Mouse (Mus musculus) midbrain, embryonic 14.5 days (tissue): ENCODE measurements at regions not wholly inside any gene's neighbourhood (a gene's known extent, or its start where the extent isn't known, plus 50 kb on each side); places are given as distances from the start of the nearest gene placed in this dataset.
A peak's percentile ranks its signal among the peaks of the same experiment; 100 is the strongest.
"Not testable (repeated sequence)": the region's sequence is repeated elsewhere in the genome, so short reads cannot be mapped to it uniquely, and the experiment has no call there.

ENCODE experiments used
- ATAC-seq: fragments of 200-750 bp; cut with Nextera tagmentation; 2 replicates; pipeline ENCODE4 v1.8.0; 2017; ENCODE audit warnings: moderate number of reproducible peaks, moderate library complexity; ENCODE audit not compliant: low FRiP score, low TSS enrichment
- DNase-seq: peaks from one replicate; pipeline ENCODE4 v3.0.0-alpha.2; 2015
- H3K27ac ChIP-seq: fragments of 300-500 bp; sonication (generic); replicated peaks from 2 replicates; pipeline ENCODE4 v1.5.1; 2014; ENCODE audit warnings: mild to moderate bottlenecking, low read depth, low read length, moderate library complexity
- H3K27me3 ChIP-seq: fragments of 300-500 bp; sonication (generic); 2 replicates; pipeline ENCODE4 v1.6.1; 2014; ENCODE audit warnings: low read length, control low read depth, mixed read lengths; ENCODE audit not compliant: control insufficient read depth, insufficient read depth
- H3K36me3 ChIP-seq: fragments of 300-500 bp; sonication (generic); 2 replicates; pipeline ENCODE4 v1.6.1; 2014; ENCODE audit warnings: low read length, control low read depth; ENCODE audit not compliant: control insufficient read depth, insufficient read depth
- H3K4me1 ChIP-seq: fragments of 300-500 bp; sonication (generic); 2 replicates; pipeline ENCODE4 v1.6.1; 2014; ENCODE audit warnings: mild to moderate bottlenecking, antibody characterized with exemption, low read length, control low read depth; ENCODE audit not compliant: control insufficient read depth, insufficient read depth
- H3K4me2 ChIP-seq: fragments of 300-500 bp; sonication (generic); 2 replicates; pipeline ENCODE4 v1.6.1; 2014; ENCODE audit warnings: mild to moderate bottlenecking, low read length, moderate library complexity
- H3K4me3 ChIP-seq: fragments of 300-500 bp; sonication (generic); replicated peaks from 2 replicates; pipeline ENCODE4 v1.5.1; 2014; ENCODE audit warnings: low read depth, low read length
- H3K9ac ChIP-seq: fragments of 300-500 bp; sonication (generic); replicated peaks from 2 replicates; pipeline ENCODE4 v1.6.1; 2014; ENCODE audit warnings: mild to moderate bottlenecking, low read length, moderate library complexity
- H3K9me3 ChIP-seq: fragments of 300-500 bp; sonication (generic); 2 replicates; pipeline ENCODE4 v1.6.1; 2016; ENCODE audit warnings: low read length, control low read depth, mixed read lengths; ENCODE audit not compliant: control insufficient read depth
- WGBS: fragments of 180-500 bp; shearing (Covaris S2); extraction: QIAGEN DNeasy Blood & Tissue Kit; methylation state at CpG from one replicate; pipeline ENCODE4 v1.1.7; 2014; 5-methylcytosine and 5-hydroxymethylcytosine counted together

- no peak for DNase-seq
- Histone ChIP-seq H3K9ac (no peak overlapping the region), H3K9me3 (no peaks in the 10 kb centered on the region), H3K27me3 (no peaks in the 10 kb centered on the region), H3K4me2 (no peak overlapping the region), H3K36me3 (no peaks in the 10 kb centered on the region), H3K27ac (no peak overlapping the region), H3K4me1 (peaks cover 22% of the 10 kb centered on the region), H3K4me3 (no peak overlapping the region)
- WGBS, result 91% methylated on average over 5 of the region's 5 CpGs
- no peak for ATAC-seq
These were observed 113.3 kb upstream of the Dlg1 start for GRCm38 (mm10) chr16:31549975-31550374.

- H3K9ac ChIP-seq, H3K4me2 ChIP-seq, H3K9me3 ChIP-seq, H3K4me3 ChIP-seq, H3K36me3 ChIP-seq, H3K27ac ChIP-seq, H3K27me3 ChIP-seq, DNase-seq, ATAC-seq: not testable (repeated sequence)
- 92% methylated on average over 2 of the region's 2 CpGs for WGBS
- peaks cover 18% of the 10 kb centered on the region for H3K4me1 ChIP-seq
These were observed 112.7 kb upstream of the Dlg1 start for GRCm38 (mm10) chr16:31550539-31550938.

- peak; percentile 22 for DNase-seq
- Histone ChIP-seq H3K27ac (no peak overlapping the region), H3K27me3 (no peaks in the 10 kb centered on the region), H3K4me2 (no peak overlapping the region), H3K4me3 (no peak overlapping the region), H3K36me3 (no peaks in the 10 kb centered on the region), H3K9ac (no peak overlapping the region), H3K4me1 (peaks cover 8% of the 10 kb centered on the region; the same call in 1 of the 2 replicates), H3K9me3 (no peaks in the 10 kb centered on the region)
- ATAC-seq, result no peak
- WGBS, result 32% methylated on average over 11 of the region's 11 CpGs
These were observed 111.7 kb upstream of the Dlg1 start for GRCm38 (mm10) chr16:31551416-31552151.

GRCm38 (mm10) chr16:31553361-31554146 is 109.7 kb upstream of the Dlg1 start:
- H3K9ac ChIP-seq, result no peak overlapping the region
- ATAC-seq (no peak), DNase-seq (no peak)
- no peaks in the 10 kb centered on the region for H3K36me3 ChIP-seq
- H3K4me3 ChIP-seq, result no peak overlapping the region
- no peak overlapping the region for H3K4me2 ChIP-seq
- no peaks in the 10 kb centered on the region for H3K27me3 ChIP-seq
- 82% methylated on average over 8 of the region's 8 CpGs for WGBS
- H3K4me1 ChIP-seq, result no peaks in the 10 kb centered on the region
- no peak overlapping the region for H3K27ac ChIP-seq
- H3K9me3 ChIP-seq, result no peaks in the 10 kb centered on the region

GRCm38 (mm10) chr16:31560426-31560825 is 102.8 kb upstream of the Dlg1 start:
- Histone ChIP-seq H3K4me3 (no peak overlapping the region), H3K27ac (no peak overlapping the region), H3K36me3 (no peaks in the 10 kb centered on the region), H3K9me3 (no peaks in the 10 kb centered on the region), H3K4me2 (no peak overlapping the region), H3K27me3 (no peaks in the 10 kb centered on the region), H3K9ac (no peak overlapping the region), H3K4me1 (no peaks in the 10 kb centered on the region)
- no peak for ATAC-seq
- DNase-seq, result no peak

GRCm38 (mm10) chr16:31564926-31565325 is 98.3 kb upstream of the Dlg1 start:
- WGBS, result 80% methylated on average over 5 of the region's 5 CpGs
- Histone ChIP-seq H3K9ac (no peak overlapping the region), H3K4me1 (no peaks in the 10 kb centered on the region), H3K9me3 (no peaks in the 10 kb centered on the region), H3K27ac (no peak overlapping the region), H3K27me3 (no peaks in the 10 kb centered on the region), H3K4me2 (no peak overlapping the region), H3K4me3 (no peak overlapping the region), H3K36me3 (no peaks in the 10 kb centered on the region)
- ATAC-seq (no peak), DNase-seq (no peak)

- Histone ChIP-seq H3K27me3 (no peaks in the 10 kb centered on the region), H3K4me1 (no peaks in the 10 kb centered on the region), H3K9me3 (no peaks in the 10 kb centered on the region), H3K9ac (no peak overlapping the region), H3K27ac (no peak overlapping the region), H3K36me3 (no peaks in the 10 kb centered on the region), H3K4me3 (no peak overlapping the region), H3K4me2 (no peak overlapping the region)
- no peak for ATAC-seq
- no peak for DNase-seq
- WGBS, result 92% methylated on average over 6 of the region's 6 CpGs
These were observed 94.9 kb upstream of the Dlg1 start for GRCm38 (mm10) chr16:31568316-31568715.

- Histone ChIP-seq H3K27ac (no peak overlapping the region), H3K4me1 (no peaks in the 10 kb centered on the region), H3K27me3 (no peaks in the 10 kb centered on the region), H3K9ac (no peak overlapping the region), H3K9me3 (no peaks in the 10 kb centered on the region), H3K4me3 (no peak overlapping the region), H3K4me2 (no peak overlapping the region), H3K36me3 (no peaks in the 10 kb centered on the region)
- no peak for DNase-seq
- no peak for ATAC-seq
- whole genome bisulfite sequencing, result 73% methylated on average over 6 of the region's 6 CpGs
These were observed 93.4 kb upstream of the Dlg1 start for GRCm38 (mm10) chr16:31569871-31570270.
